Mouse (Mus musculus) thymus, adult 2 months (tissue): ENCODE measurements around the gene Rcor2. TPM values are rescaled to one million over a fixed set of nuclear protein-coding genes. Genes with fewer than 3 reads are reported as not detected.
A peak's percentile ranks its signal among the peaks of the same experiment; 100 is the strongest.

Source experiments
- DNase-seq: peaks from one replicate; pipeline ENCODE4 v3.0.0; 2021
- H3K27ac ChIP-seq: fragments of 200-500 bp; 2 replicates; pipeline ENCODE4 v1.5.1; 2012; ENCODE audit warnings: low read length, control low read depth; ENCODE audit not compliant: control insufficient read depth, insufficient read depth
- H3K27me3 ChIP-seq: fragments of 200-500 bp; 2 replicates; pipeline ENCODE4 v1.6.1; 2012; ENCODE audit warnings: mild to moderate bottlenecking, low read length, moderate library complexity, mixed read lengths; ENCODE audit not compliant: control insufficient read depth, insufficient read depth
- H3K36me3 ChIP-seq: fragments of 200-500 bp; 2 replicates; pipeline ENCODE4 v1.6.1; 2012; ENCODE audit warnings: mild to moderate bottlenecking, low read length, moderate library complexity; ENCODE audit not compliant: control insufficient read depth, insufficient read depth
- H3K4me1 ChIP-seq: fragments of 200-500 bp; replicated peaks from 2 replicates; pipeline ENCODE4 v1.6.1; 2012; ENCODE audit warnings: low read length; ENCODE audit not compliant: control insufficient read depth, insufficient read depth
- H3K4me3 ChIP-seq: fragments of 200-500 bp; 2 replicates; pipeline ENCODE4 v1.5.1; 2012; ENCODE audit warnings: mild to moderate bottlenecking, low read length, control low read depth, moderate library complexity; ENCODE audit not compliant: control insufficient read depth, insufficient read depth
- CTCF ChIP-seq: fragments of 200-500 bp; IDR thresholded peaks from 2 replicates; pipeline ENCODE4 v1.5.1; 2012; ENCODE audit warnings: mild to moderate bottlenecking, control low read depth, low read length, moderate library complexity, borderline replicate concordance; ENCODE audit not compliant: control insufficient read depth, poor library complexity, insufficient read depth; ENCODE audit errors: extremely low read depth
- POLR2A ChIP-seq: fragments of 200-500 bp; IDR thresholded peaks from 2 replicates; pipeline ENCODE4 v1.6.1; 2012; ENCODE audit warnings: mild to moderate bottlenecking, low read length, control low read depth, moderate library complexity; ENCODE audit not compliant: control insufficient read depth, poor library complexity, insufficient read depth; ENCODE audit errors: extremely low read depth
- WGBS: fragments of 180-500 bp; shearing (Covaris S2); methylation state at CpG from one replicate; pipeline ENCODE4 v1.1.7; 2018; 5-methylcytosine and 5-hydroxymethylcytosine counted together
- polyA plus RNA-seq: library from polyadenylated mRNA; depleted of rRNA; stranded (reverse); fragments of >200 nt; gene quantifications from 2 replicates; pipeline ENCODE4 v1.2.3, GENCODE M21; 2012; rRNA removed

Rcor2 gene
- polyA plus RNA-seq, result 31.2 and 42.8 TPM in 2 replicates

DNA sequence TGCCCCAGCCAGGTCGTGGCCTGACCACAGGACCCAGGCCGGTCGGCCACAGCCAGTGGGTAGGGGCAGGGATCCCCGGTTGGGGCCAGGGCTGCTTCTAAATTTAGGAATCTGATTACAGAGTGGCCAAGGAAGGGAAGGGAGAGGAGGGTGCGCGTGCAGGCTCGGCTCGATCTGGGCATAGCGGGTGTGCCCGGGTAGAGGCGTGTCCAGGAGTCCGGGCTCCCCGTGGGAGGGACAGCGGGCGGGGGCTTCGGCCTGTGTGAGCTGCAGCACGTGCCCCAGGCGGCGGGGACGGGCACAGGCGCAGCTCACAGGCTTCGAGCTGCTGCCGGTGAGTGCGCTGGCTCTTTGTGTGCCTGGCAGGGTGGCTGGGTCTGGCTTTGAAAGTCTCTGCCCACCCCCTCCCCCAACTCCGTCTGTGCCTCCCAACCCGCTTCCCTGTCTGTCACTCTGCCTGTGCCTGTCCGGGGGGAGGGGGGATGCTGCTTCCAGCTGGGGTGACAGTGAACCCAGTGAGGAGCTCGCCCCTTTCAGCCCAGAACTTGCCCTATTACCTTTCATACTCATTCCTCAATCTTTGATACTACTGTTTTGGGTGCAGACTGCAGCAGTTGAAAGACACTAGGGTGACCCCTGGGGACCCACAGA is at the start of gene Rcor2:
Gene Rcor2 (plus strand): TSS at position 235 of the 651 bp plus-strand sequence.
- WGBS, result 3% methylated on average over 27 of the region's 28 CpGs
- peak; percentile 49 for DNase-seq
- no peaks in the 10 kb centered on the region for H3K27me3 ChIP-seq
- no peak within 1 kb of the TSS; the same call in 1 of the 2 replicates for H3K27ac ChIP-seq
- TF ChIP-seq POLR2A (no peak), CTCF (no peak)
- H3K4me3 ChIP-seq, result peak within 1 kb of the TSS; percentile 96
- H3K4me1 ChIP-seq, result peaks cover 35% of the 10 kb centered on the region
- H3K36me3 ChIP-seq, result no peaks in the 10 kb centered on the region

DNA sequence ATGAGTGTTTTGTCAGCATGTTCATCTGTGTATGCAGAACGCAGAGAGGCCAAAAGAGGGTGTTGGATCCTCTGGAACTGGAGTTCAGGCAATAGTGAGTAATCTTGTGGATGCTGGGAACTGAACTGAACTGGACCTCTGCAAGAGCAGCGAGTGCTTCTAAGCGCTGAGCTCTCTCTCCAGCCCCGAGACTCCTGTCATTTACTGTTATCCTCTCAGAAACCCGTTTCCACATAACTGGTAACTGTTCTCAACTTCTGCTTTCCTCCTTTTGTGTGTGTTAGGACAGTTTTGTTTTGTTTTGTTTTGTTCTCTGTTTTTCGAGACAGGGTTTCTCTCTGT is 49.2 kb upstream of the Rcor2 start:
- Histone ChIP-seq H3K27me3 (no peaks in the 10 kb centered on the region), H3K27ac (no peak overlapping the region), H3K36me3 (peaks cover 4% of the 10 kb centered on the region; the same call in 1 of the 2 replicates), H3K4me1 (peaks cover 15% of the 10 kb centered on the region), H3K4me3 (peak overlapping the region; percentile 10; the same call in 1 of the 2 replicates)
- DNase-seq, result no peak
- WGBS, result 2% methylated on average over 6 of the region's 6 CpGs
- no peak for TF ChIP-seq CTCF
- no peak for TF ChIP-seq POLR2A

DNA sequence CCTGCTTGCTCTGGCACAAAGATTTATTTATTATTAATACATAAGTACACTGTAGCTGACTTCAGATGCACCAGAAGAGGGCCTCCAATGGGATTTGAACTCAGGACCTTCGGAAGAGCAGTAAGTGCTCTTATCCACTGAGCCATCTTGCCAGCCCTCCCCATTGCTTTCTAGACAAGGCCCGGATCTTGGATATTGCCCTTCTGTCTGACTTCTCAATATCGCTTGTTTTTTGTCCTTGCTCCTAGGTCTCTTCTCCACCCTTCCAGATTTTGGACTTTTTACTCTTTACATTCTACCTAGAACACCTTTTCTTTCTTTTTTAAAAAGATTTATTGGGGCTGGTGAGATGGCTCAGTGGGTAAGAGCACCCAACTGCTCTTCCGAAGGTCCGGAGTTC is 48.4 kb upstream of the Rcor2 start:
- no peak for TF ChIP-seq POLR2A
- no peak for TF ChIP-seq CTCF
- peaks cover 4% of the 10 kb centered on the region; the same call in 1 of the 2 replicates for H3K36me3 ChIP-seq
- no peak overlapping the region for H3K4me3 ChIP-seq
- WGBS, result 98% methylated on average over 5 of the region's 5 CpGs
- DNase-seq, result no peak
- H3K27ac ChIP-seq, result no peak overlapping the region
- H3K27me3 ChIP-seq, result no peaks in the 10 kb centered on the region
- H3K4me1 ChIP-seq, result peaks cover 15% of the 10 kb centered on the region

DNA sequence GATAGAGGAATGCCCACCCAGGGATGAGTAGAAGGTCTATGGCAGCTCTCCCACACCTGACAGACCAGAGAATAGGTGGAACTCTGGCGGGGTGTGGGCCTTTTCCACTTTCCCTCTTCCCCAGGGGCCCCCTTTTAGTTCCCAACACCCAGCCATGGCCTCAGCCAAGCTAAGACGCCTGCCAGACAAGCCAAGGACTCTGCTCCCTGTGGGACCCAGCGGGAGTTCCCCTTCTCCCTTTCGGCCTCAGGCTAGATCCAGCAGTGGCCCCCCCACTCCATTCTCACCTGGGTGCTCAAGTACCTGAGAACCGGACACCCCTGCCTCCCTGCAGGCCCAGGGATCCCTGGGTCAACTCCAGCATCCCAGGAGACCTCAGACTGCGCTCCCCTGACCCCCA is 44.9 kb upstream of the Rcor2 start:
- Histone ChIP-seq H3K4me3 (no peak overlapping the region), H3K27ac (no peak overlapping the region), H3K4me1 (peaks cover 4% of the 10 kb centered on the region), H3K36me3 (0 out of 2 replicates have a peak, but pooled peaks cover 3% of the 10 kb centered on the region), H3K27me3 (no peaks in the 10 kb centered on the region)
- WGBS, result 90% methylated on average over 6 of the region's 6 CpGs
- DNase-seq, result no peak
- TF ChIP-seq CTCF (no peak), POLR2A (no peak)

DNA sequence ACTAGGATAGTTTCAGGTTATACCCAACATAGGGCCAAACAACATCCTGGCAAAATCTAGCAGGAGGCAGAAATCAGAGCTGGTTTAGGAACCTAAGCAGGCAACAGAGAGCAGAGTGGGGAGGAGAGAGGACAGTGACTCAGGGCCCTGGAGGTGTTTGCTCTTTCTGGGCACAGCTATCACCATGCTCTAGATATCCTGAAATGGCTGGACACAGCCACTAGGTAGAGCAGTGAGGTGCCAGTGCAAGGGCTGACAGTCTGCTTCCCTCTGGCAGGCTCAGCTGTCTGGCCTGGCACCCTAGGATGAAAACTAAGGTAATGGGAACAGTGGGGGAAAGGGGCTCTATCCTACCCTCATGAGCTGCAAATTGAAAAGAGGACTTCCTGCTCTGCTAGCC is 43.6 kb upstream of the Rcor2 start:
- H3K4me3 ChIP-seq, result no peak overlapping the region
- H3K4me1 ChIP-seq, result no peaks in the 10 kb centered on the region
- peaks cover 14% of the 10 kb centered on the region; the same call in 1 of the 2 replicates for H3K36me3 ChIP-seq
- DNase-seq, result no peak
- TF ChIP-seq POLR2A (no peak), CTCF (no peak)
- no peaks in the 10 kb centered on the region for H3K27me3 ChIP-seq
- H3K27ac ChIP-seq, result no peak overlapping the region

DNA sequence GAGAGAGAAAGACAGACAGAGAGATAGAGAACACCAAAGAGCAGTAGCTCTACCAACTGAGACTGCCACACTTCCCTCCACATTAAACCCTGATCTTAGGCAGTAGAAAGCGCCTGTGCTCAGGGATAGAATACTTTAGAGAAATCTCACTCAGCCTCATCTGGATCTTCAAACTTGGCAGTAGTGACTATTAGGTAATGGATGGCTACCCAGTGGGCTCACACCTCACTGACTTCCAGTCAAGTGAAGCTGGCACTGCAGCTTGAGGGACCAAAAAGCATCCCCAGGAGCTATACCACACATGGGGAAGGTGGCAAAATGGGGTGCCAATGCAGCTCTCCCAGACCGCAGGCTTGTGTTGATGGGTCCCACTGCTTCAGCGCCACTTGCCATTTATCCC is 42.9 kb upstream of the Rcor2 start:
- no peak for DNase-seq
- WGBS, result 99% methylated on average over 3 of the region's 3 CpGs
- H3K27ac ChIP-seq, result no peak overlapping the region
- H3K27me3 ChIP-seq, result no peaks in the 10 kb centered on the region
- no peak overlapping the region for H3K4me3 ChIP-seq
- peaks cover 18% of the 10 kb centered on the region for H3K36me3 ChIP-seq
- no peak for TF ChIP-seq POLR2A
- no peak for TF ChIP-seq CTCF
- no peaks in the 10 kb centered on the region for H3K4me1 ChIP-seq
